Mouse (Mus musculus): ENCODE data around the gene Ndufa3. TPM values are rescaled to one million over a fixed set of nuclear protein-coding genes. Genes with fewer than 3 reads are reported as not detected.

The Ndufa3 gene
- polyA plus RNA-seq, 2 experiments: 232 to 527 TPM

DNA sequence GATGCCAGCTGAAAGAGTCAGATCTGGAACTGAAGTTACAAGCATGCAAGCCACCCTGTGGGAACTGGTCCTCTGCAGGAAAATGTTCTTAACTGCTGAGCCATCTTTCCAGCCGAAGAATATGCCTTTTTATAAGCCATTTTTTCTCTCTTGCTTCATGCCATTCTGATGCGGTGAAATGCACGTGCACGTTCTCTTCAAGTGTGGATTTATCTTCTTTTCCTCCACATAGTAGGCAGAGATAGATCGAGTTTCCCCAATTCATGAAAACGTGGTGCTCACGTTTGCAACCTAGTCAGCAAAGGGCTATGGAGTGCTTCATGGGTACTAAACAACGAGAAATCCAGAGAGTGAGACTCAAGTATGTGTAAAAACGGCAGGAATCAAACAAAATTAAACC is 26.7 kb downstream of the Ndufa3 start:
- H3K27me3 ChIP-seq (ENCODE audit: control insufficient read depth, insufficient read depth, low read length): no peaks in the 10 kb centered on the region
- no peak for ATAC-seq (ENCODE audit: low FRiP score, low read depth)

DNA sequence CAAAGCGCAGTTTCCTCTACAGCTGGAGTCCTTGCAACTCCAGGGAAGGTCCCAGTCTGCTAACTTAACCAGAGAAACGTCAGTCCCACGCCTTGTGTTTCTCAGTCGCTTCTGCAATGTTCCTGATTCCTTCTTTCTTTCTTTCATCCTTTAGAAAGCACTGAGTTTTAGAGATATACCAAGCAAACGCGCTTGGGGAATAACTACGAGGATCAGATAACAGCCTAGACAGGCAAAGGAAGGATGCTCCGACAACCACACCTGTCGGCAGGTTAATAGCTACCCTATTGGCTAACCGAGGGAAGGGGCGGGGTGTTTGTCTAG is 27.1 kb downstream of the Ndufa3 start:
- WGBS: 2% methylated on average over 11 of the region's 11 CpGs
- Histone ChIP-seq H3K4me2 (replicated peaks; ENCODE audit: low read depth, low read length, severe bottlenecking) (peak overlapping the region; percentile 47), H3K27ac (replicated peaks; ENCODE audit: low read depth, low read length) (0 out of 2 replicates have a peak overlapping the region, but pooled peaks have one; percentile 45), H3K9me3 (ENCODE audit: control insufficient read depth, low read length) (no peaks in the 10 kb centered on the region), H3K4me3 (replicated peaks; ENCODE audit: low read length) (peak overlapping the region; percentile 95), H3K27me3 (ENCODE audit: control insufficient read depth, insufficient read depth, low read length) (no peaks in the 10 kb centered on the region), H3K4me1 (ENCODE audit: control insufficient read depth, insufficient read depth, low read length) (peaks cover 27% of the 10 kb centered on the region), H3K36me3 (ENCODE audit: control insufficient read depth, insufficient read depth, low read length) (peaks cover 30% of the 10 kb centered on the region), H3K9ac (ENCODE audit: low read depth, low read length, severe bottlenecking) (no peak overlapping the region)
- DNase-seq (ENCODE audit: low spot score) (no peak), ATAC-seq (ENCODE audit: low FRiP score, low read depth) (no peak)
- no peak for TF ChIP-seq POLR2A (IDR thresholded peaks at IDR 0.05; ENCODE audit: borderline replicate concordance, extremely low read depth, insufficient read depth, insufficient read length)

More for the DNA sequence above, 26.7 kb downstream of the Ndufa3 start:
- H3K9me3 ChIP-seq (ENCODE audit: control insufficient read depth, low read length): no peaks in the 10 kb centered on the region
- DNase-seq (ENCODE audit: low spot score): no peak
- H3K4me1 ChIP-seq (ENCODE audit: control insufficient read depth, insufficient read depth, low read length): peaks cover 23% of the 10 kb centered on the region
- H3K9ac ChIP-seq (ENCODE audit: low read depth, low read length, severe bottlenecking): no peak overlapping the region
- no peak overlapping the region for H3K27ac ChIP-seq (replicated peaks; ENCODE audit: low read depth, low read length)
- 25% methylated on average over 9 of the region's 9 CpGs for WGBS
- peaks cover 31% of the 10 kb centered on the region for H3K36me3 ChIP-seq (ENCODE audit: control insufficient read depth, insufficient read depth, low read length)
- peak overlapping the region; percentile 95 for H3K4me3 ChIP-seq (replicated peaks; ENCODE audit: low read length)
- TF ChIP-seq POLR2A (IDR thresholded peaks at IDR 0.05; ENCODE audit: borderline replicate concordance, extremely low read depth, insufficient read depth, insufficient read length): no peak
- H3K4me2 ChIP-seq (replicated peaks; ENCODE audit: low read depth, low read length, severe bottlenecking): peak overlapping the region; percentile 47

DNA sequence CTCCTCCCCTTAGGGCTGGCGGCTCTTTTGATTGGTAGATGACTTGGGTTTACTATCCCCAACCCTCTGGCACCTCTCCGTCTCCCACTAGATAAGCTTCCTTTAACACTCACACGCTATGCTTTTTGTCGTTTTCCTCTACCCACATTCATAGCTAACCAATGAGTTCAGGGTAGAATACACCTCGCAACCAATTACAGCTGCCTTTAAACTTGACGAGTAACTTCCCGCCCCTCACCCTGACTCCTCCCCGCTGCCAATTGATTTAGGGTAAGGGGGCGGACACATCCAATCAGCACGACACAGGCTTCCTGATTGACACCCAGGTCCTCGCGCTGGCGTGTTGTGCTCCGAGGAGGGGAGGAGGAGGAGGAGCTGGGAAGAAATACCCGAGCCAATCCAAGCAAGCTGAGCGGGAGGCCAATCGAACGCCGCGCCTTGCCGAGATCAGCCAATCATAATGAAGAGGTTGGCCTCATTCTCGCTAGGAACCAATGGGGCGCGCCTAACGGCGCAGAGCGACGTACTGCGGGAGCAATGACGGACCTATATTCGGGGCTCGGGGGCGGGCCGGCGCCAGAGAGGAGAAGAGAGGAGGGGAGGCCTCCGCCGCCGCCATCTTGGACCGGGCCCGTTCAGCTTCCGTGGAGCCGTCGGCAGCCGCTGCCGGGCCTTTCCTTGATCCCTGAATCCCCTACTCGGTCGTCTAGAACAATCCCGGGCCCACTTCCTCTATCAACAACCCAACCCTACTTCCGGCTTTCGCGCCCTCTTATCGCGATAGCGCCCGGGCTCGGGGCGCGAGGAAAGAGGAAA is 27.7 kb downstream of the Ndufa3 start, which contains the start of gene Cnot3:
Gene Cnot3, plus strand, starts transcription at position 597 of the 816 bp plus-strand sequence.
- TF ChIP-seq POLR2A (IDR thresholded peaks at IDR 0.05; ENCODE audit: borderline replicate concordance, extremely low read depth, insufficient read depth, insufficient read length): peak; percentile 32; the same call in 1 of the 2 replicates
- Histone ChIP-seq H3K4me2 (replicated peaks; ENCODE audit: low read depth, low read length, severe bottlenecking) (peak within 1 kb of the TSS; percentile 61), H3K36me3 (ENCODE audit: control insufficient read depth, insufficient read depth, low read length) (peaks cover 29% of the 10 kb centered on the region), H3K9ac (ENCODE audit: low read depth, low read length, severe bottlenecking) (peak within 1 kb of the TSS; percentile 98), H3K4me1 (ENCODE audit: control insufficient read depth, insufficient read depth, low read length) (peaks cover 27% of the 10 kb centered on the region), H3K27me3 (ENCODE audit: control insufficient read depth, insufficient read depth, low read length) (no peaks in the 10 kb centered on the region), H3K27ac (replicated peaks; ENCODE audit: low read depth, low read length) (peak within 1 kb of the TSS; percentile 93), H3K9me3 (ENCODE audit: control insufficient read depth, low read length) (no peaks in the 10 kb centered on the region), H3K4me3 (replicated peaks; ENCODE audit: low read length) (peak within 1 kb of the TSS; percentile 95)
- DNase-seq (ENCODE audit: low spot score) (peak; percentile 99), ATAC-seq (ENCODE audit: low FRiP score, low read depth) (peak; percentile 98)
- under 1% methylated on average over 58 of the region's 58 CpGs for WGBS

DNA sequence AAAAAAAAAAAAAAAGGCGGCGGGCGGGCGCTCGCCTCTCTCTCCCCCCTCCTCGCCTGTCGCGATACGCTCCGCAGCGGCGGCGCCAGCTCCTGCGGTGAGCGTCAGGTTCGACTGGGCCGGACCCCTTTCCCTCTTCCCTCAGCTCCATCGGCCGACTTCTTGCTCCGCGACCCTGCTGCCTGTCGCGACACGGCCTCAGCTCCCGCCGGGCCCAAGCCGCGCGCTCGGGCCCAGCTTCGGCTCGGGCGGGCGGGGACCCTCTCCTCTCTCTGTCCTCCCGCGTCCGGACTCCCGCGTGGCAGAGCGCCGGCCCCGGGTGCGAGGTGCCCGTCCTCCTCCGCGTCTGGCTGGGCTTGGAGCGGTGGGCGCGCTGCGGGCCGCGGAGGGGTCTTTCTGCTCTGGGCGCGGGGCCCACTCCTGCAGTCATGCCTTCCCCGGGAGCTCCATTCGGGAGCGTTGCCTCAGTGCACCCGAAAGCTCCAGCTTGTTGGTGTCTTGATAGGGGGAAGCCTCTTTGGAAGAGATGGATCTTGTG is 28.4 kb downstream of the Ndufa3 start:
- H3K4me1 ChIP-seq (ENCODE audit: control insufficient read depth, insufficient read depth, low read length): peaks cover 27% of the 10 kb centered on the region
- H3K4me3 ChIP-seq (replicated peaks; ENCODE audit: low read length): peak overlapping the region; percentile 95
- H3K9ac ChIP-seq (ENCODE audit: low read depth, low read length, severe bottlenecking): peak overlapping the region; percentile 98
- peak; percentile 8; the same call in 1 of the 2 replicates for ATAC-seq (ENCODE audit: low FRiP score, low read depth)
- no peaks in the 10 kb centered on the region for H3K27me3 ChIP-seq (ENCODE audit: control insufficient read depth, insufficient read depth, low read length)
- WGBS: 0% methylated on average over 35 of the region's 58 CpGs
- 0 out of 2 replicates have a peak, but pooled peaks have one; percentile 4 for TF ChIP-seq POLR2A (IDR thresholded peaks at IDR 0.05; ENCODE audit: borderline replicate concordance, extremely low read depth, insufficient read depth, insufficient read length)
- peaks cover 29% of the 10 kb centered on the region for H3K36me3 ChIP-seq (ENCODE audit: control insufficient read depth, insufficient read depth, low read length)
- DNase-seq (ENCODE audit: low spot score): no peak
- no peaks in the 10 kb centered on the region for H3K9me3 ChIP-seq (ENCODE audit: control insufficient read depth, low read length)
- peak overlapping the region; percentile 61 for H3K4me2 ChIP-seq (replicated peaks; ENCODE audit: low read depth, low read length, severe bottlenecking)
- H3K27ac ChIP-seq (replicated peaks; ENCODE audit: low read depth, low read length): peak overlapping the region; percentile 93

DNA sequence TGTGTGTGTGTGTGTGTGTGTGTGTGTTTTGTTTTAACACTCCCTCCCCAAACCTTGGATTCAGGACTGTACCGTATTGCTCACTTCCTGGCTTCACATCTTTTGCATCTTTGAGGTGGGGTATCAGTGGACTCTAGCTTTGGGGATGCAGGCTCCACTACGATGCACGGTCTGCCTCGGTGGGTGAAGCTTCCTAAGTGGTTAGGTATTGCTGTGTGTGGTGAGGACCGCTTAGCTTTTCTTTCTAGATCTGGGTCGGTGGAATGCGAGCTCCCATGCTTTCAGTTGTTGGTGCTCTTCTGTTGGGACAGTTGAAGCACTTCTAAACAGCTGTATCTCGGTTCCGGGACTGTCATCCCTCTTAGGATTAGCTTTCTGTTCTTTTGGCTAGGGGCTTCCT is 29.0 kb downstream of the Ndufa3 start:
- peaks cover 30% of the 10 kb centered on the region for H3K36me3 ChIP-seq (ENCODE audit: control insufficient read depth, insufficient read depth, low read length)
- H3K4me1 ChIP-seq (ENCODE audit: control insufficient read depth, insufficient read depth, low read length): peaks cover 27% of the 10 kb centered on the region
- WGBS: 18% methylated on average over 9 of the region's 9 CpGs
- H3K4me3 ChIP-seq (replicated peaks; ENCODE audit: low read length): peak overlapping the region; percentile 95
- no peak for TF ChIP-seq POLR2A (IDR thresholded peaks at IDR 0.05; ENCODE audit: borderline replicate concordance, extremely low read depth, insufficient read depth, insufficient read length)
- DNase-seq (ENCODE audit: low spot score) (no peak), ATAC-seq (ENCODE audit: low FRiP score, low read depth) (no peak)
- H3K9ac ChIP-seq (ENCODE audit: low read depth, low read length, severe bottlenecking): peak overlapping the region; percentile 98
- H3K9me3 ChIP-seq (ENCODE audit: control insufficient read depth, low read length): no peaks in the 10 kb centered on the region
- peak overlapping the region; percentile 61 for H3K4me2 ChIP-seq (replicated peaks; ENCODE audit: low read depth, low read length, severe bottlenecking)
- H3K27ac ChIP-seq (replicated peaks; ENCODE audit: low read depth, low read length): 0 out of 2 replicates have a peak overlapping the region, but pooled peaks have one; percentile 93
- no peaks in the 10 kb centered on the region for H3K27me3 ChIP-seq (ENCODE audit: control insufficient read depth, insufficient read depth, low read length)

Data from limb, embryonic 14.5 days (tissue).